Mouse (Mus musculus) heart, adult 11 months (tissue): ENCODE measurements around the gene B830017H08Rik.

ENCODE experiments used
- DNase-seq: peaks from one replicate; pipeline ENCODE4 v3.0.0; 2022

Gene B830017H08Rik

GRCm38 (mm10) chr16:17812120-17812519, 20.8 kb upstream of the B830017H08Rik start:
- no peak for DNase-seq

GRCm38 (mm10) chr16:17813173-17813572, 19.7 kb upstream of the B830017H08Rik start:
- no peak for DNase-seq

GRCm38 (mm10) chr16:17815411-17816402, 17.2 kb upstream of the B830017H08Rik start:
- peak; percentile 96 for DNase-seq

DNA sequence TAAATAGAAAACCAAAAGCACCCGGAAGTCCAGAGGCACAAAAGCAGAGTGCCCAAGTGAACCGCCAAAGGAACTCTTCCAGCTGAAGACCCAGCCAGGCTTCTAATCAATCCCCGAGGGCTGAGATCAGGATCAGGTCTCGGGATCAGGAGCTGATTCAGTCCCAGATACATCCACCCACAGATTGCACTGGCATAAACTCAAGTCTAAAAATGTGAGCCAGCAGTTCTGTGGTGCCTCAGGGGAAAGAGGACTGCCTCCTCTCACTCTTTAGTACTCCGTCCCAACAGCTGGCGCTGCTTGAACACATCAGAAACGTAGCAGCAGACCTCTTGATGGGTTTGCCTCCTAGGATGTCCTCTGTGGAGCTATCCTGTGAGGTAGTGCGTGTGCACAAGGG, 16.4 kb upstream of the B830017H08Rik start:
- peak; percentile 91 for DNase-seq

DNA sequence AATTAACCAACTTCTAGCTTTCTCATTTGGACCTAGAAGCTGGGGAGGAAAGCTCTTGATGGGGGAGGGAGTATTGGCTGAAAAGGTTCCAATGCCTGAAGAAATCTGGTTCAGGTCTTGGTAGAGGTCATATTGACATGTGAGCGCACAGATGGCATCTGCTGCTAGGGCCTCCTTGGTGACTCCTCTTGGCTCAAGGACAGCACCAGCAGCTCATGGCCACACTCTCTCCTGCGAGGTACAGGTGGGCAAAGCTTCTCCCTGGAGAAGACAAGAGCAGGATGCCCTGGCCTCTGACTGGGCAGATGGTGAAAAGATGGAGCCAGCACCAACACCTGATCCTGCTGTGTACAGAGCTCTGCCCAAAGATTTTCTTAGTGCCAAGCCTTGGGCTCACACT, 6.4 kb upstream of the B830017H08Rik start:
- no peak for DNase-seq

DNA sequence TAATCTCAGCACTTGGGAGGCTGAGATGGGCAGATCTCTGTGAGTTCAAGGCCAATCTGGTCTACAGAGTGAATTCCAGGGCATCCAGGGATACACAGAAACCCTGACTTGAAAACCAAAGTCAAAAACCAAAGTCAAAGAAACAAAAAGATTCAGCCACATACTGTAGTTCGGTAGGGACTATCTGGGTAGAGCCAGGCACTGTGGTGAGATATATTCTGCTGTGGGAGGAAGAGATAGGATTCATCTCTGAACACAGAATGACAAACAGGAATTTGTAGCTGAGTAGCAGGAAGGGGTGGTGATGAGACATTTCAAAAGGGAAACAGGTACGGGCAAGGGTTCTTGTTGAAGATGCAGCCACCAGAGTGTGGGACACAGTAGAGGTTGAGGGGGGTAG, 4.7 kb upstream of the B830017H08Rik start:
- DNase-seq = no peak

DNA sequence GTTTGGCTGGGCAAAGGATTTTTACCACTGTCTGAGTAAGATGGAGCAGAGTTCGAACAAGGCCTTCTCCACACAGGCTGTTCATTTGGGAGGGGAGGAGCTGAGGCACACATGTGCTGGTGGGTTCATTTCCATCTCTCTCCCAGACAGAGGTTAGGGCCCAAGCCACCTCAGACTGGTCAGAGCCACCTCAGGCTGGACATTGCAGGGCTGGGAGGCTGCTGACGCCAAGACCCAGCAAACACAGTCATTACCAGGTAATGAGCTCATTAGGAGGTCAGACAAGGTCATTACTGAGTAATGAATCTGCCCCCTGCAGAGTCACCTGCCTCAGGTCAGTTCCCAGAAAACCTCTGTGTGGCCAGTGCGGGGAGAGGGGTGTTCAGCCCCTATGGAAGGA, 4.1 kb upstream of the B830017H08Rik start:
- DNase-seq = no peak

- no peak for DNase-seq
Measured at GRCm38 (mm10) chr16:17830385-17831178, 2.3 kb upstream of the B830017H08Rik start.

GRCm38 (mm10) chr16:17831781-17832180, 1.1 kb upstream of the B830017H08Rik start:
- DNase-seq = no peak

- DNase-seq = no peak
Measured at GRCm38 (mm10) chr16:17833321-17833680, 380 bp downstream of the B830017H08Rik start.

DNA sequence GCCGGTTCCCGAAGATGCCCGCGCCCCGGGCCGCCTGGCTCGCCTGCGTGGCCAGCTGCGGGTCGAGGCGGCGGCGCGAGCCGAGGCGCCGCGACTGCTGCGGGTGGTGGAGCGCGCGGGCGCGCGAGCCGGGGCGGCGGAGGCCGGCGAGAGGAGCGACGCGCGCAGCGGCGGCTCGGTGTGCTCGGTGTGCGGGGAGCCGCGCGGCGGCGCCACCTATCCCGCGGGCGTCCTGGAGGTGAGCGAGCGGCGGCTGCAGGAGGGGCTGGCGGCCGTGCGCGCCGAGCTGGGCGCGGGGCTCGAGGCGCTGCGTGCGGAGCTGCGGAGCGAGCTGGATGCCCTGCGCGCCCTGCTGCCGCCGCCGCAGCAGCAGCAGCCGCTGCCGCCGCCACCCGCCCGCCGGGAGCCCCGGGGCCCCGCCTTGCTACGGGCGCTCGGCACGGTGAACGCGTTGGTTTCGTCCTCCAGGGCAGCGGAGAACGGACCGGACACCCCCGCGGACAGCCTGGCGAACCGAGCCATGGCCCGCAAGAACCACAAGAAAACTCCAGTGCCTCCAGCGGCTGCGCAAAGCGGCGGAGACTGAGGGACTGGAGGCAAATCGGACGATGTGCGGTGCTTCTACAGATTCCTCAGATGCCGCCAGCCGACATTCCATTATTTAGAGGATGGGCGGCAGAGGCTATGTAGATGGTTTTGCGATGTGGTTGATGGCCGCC, 919 bp downstream of the B830017H08Rik start:
- DNase-seq = no peak

- DNase-seq = no peak
Measured at GRCm38 (mm10) chr16:17834543-17834942, 1.6 kb downstream of the B830017H08Rik start.

GRCm38 (mm10) chr16:17835481-17835880, 2.6 kb downstream of the B830017H08Rik start:
- DNase-seq = no peak

DNA sequence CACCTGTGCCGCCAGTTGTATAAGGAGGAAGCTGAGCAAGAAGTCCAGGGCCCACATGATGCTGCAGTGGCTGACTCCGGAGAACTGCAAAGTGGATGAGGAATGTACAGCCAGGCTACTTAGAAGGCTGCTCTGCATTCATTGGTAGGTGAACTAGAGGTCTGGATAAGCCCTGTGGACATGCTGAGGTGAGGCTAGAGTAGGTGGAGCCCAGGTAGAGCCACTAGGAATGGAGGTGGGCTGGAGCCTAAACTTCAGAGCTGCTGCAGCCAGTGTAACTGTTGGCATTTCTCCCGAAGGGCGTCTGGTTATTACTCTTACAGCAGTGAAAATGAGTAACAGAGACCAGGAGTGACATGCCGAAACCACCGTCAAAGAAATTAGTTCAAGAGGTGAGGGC, 5.1 kb downstream of the B830017H08Rik start, which contains the start of gene Car15:
TSS of gene Car15 (minus strand) at position 314 of the 400 bp plus-strand sequence.
- DNase-seq = no peak

- DNase-seq = peak; percentile 91
Measured at GRCm38 (mm10) chr16:17839976-17840375, 7.1 kb downstream of the B830017H08Rik start.

DNA sequence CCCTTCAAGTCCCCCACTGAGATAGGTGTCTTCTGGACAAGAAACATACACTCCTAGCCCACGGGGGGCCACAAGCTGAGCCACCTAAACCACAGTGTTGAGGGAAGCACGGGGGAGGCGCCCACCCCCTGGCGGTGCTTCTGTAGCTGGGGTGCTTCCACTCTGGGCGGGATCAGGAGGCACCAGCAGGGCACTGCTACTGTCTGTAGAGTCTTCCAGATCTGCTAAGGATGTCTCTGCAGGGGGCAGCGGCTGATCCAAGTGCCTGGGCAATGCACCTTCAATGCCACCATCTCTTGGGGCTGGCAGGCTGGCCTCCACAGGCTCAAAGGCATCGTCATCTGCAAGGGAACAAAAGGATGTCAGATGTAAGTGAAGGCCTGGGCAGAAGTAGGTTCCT, 9.5 kb downstream of the B830017H08Rik start:
- no peak for DNase-seq

DNA sequence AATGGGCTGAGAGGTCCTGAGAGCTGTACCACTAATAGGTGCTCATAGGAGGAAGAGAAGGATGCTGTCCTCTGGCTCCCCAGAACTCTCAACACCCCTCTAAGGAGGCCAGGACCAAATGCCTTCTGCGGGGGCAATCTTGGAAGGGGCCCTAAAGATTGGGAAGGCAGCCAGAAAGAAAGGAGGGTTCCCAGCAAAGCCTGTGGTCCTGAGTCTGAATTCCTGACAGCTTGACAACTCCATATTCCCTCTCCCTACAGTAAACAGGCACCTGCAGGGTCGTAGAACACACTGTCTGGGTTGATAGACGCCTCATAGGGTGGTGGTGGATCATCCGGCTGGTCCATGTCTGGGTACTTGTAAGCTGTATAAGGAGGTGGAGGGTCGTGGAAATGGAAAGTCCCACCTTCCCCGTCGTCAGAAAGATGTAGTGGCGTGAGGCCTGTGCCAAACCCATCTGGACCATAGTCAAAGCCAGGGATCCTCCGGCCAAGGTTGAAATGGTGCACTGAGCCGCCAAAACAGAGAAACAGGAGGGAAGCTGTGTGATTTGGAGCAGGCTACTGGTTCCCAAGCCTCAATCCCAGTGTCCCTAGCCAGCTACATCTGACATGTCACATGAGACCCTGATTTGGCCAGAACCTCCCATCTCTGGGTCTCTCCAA, 10.9 kb downstream of the B830017H08Rik start:
- DNase-seq = no peak

DNA sequence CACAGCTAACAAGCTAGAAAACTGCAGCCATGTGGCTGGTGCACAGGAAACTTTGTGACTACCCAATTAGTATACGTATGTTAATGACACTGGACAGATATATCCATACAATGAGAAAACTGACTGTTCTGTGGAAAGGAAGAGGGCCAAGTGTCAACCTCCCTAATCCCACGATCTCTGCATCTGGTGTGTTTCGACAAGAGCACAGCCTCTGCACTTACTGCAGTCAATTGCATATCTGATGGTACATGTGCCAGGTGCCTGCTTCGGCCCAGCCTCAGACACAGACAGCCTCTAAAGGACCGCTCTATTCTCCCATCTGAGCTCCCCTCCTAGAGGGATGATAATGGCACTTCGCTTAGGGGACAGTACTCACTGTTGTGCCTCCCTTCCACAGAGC, 15.5 kb downstream of the B830017H08Rik start:
- DNase-seq = no peak

DNA sequence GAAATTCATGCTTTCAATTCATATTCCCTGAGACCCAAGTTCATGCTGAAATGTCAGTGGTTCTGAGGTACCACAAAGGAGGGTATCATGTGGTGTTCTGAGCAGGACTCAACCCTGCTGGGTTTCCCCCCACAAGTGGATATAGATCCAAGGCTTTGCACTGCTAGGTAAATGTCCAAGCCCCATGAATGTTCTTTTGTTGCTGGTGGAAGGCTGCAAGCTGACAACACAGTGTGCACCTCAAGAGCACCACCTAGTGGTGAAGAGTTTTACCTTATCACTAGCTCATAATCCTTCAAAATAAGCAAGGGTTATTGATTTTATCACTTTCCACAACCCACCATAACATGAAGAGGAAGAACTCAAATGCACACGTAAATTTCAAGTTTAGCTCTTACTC, 16.0 kb downstream of the B830017H08Rik start:
- no peak for DNase-seq

DNA sequence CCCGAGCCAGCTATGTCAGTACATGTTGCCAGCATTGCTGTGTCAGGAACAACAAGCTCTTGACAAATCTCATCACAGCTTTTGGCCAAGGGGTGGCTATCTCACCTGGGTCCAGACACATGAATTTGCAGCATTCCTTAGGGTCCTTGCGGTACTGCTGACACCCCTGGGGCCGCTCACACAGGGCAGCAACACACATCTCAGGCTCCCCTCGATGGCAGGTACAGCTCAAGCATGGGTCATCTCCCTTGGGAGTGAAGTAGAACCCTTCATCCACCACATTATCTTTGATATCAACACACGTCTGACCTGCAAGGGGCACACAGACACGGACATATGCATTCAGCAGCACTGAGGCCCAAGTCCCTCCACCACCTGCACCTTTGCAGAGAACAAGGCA, 16.6 kb downstream of the B830017H08Rik start:
- no peak for DNase-seq

DNA sequence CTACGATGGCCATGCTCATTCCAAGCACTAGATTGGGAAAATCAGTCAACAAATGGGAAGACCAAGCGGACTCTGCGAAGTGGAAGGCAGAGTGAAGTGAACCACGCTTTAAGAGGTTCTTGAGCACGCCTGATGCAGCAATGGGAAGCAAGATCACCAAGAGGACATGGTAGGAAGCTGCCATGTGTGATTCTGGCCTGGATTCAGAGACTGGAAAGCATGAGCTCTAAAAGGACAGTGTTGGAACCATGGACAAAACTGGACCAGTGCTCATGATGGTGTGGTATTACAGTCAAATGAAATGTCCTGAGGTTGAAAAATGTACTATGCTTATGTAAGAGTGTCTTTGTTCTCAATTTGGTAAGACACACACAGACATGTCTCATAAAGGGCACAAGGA, 18.4 kb downstream of the B830017H08Rik start:
- DNase-seq = no peak

DNA sequence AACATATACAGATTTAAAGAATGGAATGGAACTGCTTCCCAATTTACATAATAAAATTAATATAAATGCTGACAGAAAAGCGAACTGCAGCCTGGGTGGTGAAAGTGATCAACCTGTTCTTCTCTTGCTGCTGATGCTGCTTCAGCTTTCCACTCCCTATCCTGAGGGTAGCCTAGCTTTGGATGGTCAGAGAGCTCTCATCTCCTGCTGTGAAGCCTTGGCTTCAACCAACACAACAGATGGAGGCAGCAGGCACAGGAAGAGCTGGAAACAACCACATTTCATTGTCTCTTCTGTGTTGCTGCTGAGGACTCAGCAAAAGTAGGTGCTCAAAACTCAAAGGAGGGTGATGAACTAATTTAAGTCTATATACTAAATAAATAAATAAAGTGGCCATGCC, 18.9 kb downstream of the B830017H08Rik start:
- DNase-seq = no peak

- no peak for DNase-seq
Measured at GRCm38 (mm10) chr16:17853263-17853662, 20.3 kb downstream of the B830017H08Rik start.
